Mouse (Mus musculus): Measurements from ENCODE around the gene Sh3rf3.
"Not testable (repeated sequence)": the region's sequence is repeated elsewhere in the genome, so short reads cannot be mapped to it uniquely, and the experiment has no call there.

Gene Sh3rf3

DNA sequence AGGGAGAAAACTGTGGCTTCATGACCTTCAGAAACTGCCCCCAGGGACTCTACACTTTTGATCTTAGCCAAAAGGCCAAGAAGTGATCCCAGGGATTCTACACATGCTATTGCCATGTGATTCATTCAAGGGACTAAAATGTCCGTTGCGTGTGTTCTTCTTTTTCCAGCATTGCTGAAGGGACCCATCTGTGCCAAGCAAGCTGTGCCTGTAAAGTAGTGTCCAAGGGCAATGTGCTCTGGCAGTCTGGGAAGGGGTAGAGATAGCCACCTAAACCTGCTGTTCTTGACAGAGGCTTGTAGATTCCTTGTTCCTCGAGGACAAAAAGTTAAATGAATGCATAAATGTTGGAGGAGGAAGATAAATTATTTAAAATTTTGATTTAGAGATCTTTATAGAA lies 178.5 kb downstream of the Sh3rf3 start:
- no peak for DNase-seq

DNA sequence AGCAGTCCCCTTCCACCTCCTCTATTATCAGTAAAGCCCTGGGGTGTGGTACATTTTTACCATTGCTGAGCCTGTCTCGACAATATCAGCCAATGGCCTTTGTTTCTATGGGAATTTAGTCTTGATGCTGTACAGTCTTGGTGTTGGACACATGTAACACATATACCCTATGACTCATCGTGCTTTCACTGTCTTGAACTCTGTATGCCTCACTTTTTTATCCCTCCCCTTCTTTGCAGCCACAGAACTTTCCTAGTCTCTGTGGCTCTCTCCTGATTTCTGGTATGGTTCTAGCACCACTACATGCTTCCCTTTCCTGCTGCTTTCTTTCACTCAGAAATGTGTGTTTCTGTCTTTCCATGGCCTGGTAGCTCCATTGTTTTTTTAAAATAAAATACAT lies 181.6 kb downstream of the Sh3rf3 start:
- DNase-seq, result no peak

DNA sequence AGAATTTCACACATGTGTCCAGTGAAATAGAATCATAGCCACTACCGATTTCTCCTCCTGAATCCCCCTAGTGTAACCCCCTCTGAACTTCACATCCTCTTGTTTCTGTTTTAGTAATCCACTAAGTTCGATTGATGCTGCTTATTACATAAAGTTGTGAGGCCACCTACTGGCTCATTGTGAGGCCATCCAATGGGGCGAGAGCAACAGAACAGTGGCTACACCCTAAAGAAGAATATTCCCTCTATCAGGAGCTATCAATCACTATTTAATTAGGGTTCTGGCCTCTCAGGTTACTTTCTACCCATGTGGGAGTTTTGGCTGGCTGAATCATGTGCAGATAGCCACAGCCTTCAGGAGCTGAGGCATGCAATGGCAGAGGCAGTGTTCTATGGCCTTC lies 182.0 kb downstream of the Sh3rf3 start:
- no peak for DNase-seq

DNA sequence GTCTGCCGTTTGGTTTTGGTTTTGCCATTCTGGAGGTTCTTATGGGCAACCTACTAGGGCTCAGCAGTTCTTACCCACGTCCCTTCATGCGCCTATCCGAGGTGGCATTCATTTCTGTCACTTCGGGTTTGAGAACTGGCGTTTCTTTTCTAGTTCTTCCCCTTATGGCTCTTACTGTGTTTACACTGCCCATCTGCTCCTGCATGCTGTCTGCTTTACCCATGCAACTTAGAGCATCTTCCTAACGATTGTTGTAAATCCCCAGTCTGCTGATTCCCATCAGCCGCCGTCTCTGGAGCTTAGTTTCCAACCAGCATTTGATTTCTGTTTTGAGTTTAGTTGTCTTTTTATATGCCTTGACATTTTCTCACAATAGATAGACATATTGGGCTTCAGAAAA lies 189.2 kb downstream of the Sh3rf3 start:
- no peak for DNase-seq

DNA sequence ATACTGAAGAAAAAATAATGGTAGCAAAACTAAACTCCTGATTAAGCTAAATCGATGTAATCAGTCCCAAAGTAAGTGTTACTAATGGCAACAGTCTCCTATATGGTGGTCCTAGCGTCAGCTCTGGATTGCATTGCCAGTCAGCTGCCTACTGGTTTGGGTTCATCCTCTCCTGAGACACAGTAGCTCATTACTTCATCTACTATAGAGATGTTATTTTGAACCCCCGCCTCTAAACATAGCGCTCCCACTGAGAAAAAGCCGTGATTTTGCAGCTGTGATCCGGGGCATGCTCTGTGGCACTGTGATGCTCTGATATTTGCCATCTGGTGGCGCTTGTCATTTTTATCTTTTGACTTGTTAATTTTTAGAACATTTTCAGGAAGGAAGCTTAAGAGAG lies 198.3 kb downstream of the Sh3rf3 start:
- no peak for DNase-seq

DNA sequence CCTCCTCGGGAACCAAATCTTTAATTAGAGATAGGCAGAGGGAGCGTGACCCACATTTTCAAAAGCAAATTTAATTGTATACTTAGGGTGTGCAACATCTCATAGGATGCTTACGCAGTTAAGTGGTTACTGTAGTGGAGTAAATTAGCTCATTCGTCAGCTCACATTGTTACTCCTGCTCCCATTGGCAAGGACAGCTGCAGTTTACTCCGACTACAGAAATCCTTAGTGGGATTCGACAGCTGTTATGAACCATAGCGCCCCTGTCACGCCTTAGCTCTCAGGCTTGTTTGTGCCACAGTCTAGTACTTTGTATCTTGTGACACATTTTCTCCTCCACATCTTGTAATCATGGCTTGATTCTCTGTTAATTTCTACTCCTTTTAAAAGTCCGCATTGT lies 200.5 kb downstream of the Sh3rf3 start:
- no peak for DNase-seq

DNA sequence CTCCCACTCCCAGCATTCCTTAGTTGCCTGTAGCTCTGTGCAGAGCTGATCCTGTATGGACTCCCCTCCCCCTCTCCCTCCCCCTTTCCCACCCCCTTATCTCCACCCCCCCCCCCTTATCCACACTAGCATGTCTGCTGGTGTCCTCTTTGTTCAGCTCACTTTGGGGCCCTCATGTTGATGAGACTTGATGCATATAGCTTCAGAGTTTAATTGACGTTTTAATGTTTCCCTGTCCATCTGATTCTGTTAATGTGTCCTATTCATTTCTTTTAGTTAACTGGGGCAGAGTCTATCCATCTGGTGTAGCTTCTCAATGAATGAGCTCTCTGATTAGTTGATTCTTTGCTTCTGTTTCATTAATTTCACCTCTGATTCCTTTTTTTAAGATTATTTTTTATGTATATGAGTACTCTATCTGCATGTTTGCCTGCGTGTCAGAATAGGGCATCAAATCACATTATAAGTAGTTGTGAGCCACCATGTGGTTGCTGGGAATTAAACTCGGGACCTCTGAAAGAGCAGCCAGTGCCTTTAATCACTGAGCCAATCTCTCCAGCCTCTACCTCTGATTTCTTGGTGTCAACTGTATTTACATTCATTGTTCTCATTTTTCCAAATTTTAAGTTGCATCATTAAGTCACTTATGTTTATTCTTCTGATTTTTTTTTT lies 206.3 kb downstream of the Sh3rf3 start:
- DNase-seq, result no peak

DNA sequence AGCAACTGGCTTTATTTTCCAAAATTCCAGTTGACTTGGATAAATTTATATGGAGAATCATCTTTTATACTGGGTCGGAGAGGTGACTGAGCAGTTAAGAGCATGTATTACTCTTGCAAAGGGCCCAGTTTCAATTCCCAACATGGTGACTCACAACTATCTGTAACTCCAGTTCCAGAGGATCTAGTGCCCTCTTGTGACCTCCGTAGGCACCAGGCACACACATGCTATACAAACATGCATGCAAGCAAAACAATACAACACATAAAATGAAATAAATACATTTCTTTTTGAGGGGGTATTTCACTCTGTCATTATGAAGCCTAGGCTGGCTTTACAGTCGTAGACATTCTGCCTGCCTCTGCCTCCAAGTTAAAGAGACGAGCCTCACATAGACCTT lies 237.3 kb downstream of the Sh3rf3 start:
- DNase-seq, result no peak

DNA sequence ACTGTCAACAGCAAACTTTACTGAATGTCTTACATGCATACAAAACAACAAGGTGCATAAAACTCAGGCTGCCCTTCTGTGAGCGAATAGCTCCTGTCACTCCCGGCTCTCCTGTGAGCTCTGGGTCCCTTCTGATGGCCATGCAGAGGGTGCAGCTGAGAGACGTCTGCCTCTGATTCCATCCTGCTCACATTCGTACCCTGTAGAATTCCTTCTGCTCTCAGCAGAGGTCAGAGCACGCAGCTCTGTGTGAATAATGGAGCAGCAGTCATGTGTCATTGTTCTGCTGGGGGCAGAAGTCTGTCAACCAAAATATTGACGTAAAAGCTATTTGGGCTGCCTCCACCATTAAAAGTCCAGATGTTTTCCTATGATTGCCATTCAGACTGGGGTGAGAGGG lies 243.1 kb downstream of the Sh3rf3 start:
- no peak for DNase-seq

DNA sequence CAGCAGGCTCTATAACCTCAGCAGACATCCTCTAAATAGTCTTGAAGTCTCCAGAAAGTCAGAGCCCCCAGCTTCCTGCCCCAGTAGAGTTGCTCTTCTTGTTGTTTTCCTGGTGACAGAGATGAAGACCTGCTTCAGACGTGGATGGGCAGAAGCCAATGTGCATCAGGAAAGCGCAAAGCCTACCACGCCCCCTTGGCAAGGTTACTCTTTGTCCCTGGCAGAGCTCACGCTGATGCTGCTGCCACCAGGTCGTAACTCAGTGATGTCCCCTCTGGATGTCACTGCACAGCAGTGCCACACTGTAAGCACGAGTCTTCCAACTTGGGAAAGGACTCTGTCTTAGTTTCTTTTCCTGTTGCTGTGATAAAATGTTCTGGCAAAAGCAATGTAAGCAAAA lies 253.6 kb downstream of the Sh3rf3 start:
- no peak for DNase-seq

DNA sequence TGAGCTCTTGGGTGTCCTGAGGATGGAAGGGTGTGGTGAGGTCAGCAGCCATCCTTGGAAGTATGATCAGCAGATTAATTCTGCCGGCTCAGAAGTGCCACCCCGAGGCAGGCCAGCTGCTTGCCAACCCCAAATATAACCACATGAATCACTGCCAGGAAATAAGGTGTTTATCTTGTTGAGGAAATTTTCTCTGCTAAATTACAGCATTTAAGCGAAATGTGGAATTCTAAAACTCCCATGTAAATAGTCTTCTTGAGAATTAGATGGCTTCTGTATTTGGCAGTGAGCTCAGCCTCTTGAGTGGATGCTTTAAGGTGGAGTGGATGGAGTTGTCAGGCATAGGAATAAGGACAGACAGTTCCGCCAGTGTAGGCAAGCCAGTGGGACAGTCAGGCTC lies 259.7 kb downstream of the Sh3rf3 start:
- peak; percentile 42 for DNase-seq

DNA sequence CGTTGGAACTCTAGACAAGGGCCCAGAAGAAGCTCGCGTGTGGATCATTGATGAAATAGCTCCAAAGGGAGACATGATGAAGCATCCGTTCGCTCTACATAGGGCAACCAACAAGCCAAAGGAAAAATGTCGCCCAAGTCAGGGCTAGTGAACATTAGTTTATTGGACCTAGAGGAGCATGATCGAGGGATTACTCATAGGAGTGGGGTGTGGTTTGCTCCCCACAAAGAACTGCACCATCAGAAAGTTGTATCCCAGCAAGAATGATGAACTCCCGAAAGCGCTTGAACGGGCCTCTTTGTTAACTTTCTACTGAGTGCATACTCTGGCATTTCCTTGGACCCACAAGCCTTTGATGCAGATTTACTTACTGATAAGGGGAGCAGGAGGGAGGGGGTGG lies 263.5 kb downstream of the Sh3rf3 start:
- no peak for DNase-seq

DNA sequence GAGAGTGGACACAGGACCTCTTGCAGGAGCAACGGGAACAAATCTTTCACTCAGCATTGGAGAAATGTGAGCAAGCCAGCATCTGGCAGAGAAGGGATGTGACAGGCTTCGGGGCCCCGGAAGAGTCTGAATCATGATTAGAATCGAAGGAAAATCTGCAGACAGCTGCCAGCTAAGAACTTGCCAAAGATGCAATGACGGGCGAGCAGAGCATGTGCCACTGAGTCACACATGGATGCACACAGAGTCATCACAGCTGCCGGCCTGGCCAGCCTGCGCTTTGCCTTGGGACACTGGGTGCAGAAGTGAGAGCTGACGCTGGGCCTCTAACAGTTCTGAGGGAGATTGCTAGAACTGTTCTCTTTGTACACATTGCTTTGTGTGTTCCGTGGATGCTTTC lies 264.8 kb downstream of the Sh3rf3 start:
- DNase-seq, result peak; percentile 71

DNA sequence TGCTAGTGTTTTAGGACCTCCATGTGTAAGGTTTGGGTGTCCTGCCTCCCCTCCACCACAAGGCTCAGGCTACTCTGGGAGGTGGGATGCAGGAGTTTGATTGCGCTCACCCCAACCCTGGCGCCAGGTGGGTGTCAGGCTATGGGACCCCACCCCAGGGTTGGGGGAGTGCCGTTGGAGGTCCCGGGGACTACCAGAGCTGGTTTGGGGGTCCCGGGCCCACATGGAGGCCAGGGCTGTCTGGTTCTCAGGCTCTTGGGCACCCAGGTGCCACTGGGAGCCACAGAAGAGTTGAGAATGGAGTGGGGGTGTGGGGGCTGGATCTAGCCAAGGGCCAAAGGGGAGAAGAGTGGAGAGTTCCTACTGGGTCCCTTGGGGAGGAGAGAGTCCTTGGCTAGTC lies 272.4 kb downstream of the Sh3rf3 start:
- DNase-seq, result no peak

DNA sequence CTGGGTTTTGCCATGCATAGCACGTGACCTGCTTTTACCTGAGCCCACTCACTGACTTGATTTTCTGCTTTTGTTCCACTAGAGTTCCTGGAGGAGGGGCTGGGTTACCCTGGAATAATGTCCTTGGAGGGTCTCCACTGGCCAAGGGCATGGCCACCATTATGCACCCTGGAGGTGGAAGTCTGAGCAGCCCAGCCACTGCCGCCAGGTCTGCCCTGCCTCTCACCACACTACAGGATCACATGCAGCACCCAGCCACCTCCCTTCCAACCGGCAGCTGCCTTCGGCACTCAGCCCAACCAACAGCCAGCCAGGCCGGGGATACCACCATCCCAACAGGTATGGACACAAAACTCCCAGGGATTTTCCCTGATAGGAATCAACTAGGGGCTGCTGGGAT lies 273.4 kb downstream of the Sh3rf3 start:
- DNase-seq, result no peak

DNA sequence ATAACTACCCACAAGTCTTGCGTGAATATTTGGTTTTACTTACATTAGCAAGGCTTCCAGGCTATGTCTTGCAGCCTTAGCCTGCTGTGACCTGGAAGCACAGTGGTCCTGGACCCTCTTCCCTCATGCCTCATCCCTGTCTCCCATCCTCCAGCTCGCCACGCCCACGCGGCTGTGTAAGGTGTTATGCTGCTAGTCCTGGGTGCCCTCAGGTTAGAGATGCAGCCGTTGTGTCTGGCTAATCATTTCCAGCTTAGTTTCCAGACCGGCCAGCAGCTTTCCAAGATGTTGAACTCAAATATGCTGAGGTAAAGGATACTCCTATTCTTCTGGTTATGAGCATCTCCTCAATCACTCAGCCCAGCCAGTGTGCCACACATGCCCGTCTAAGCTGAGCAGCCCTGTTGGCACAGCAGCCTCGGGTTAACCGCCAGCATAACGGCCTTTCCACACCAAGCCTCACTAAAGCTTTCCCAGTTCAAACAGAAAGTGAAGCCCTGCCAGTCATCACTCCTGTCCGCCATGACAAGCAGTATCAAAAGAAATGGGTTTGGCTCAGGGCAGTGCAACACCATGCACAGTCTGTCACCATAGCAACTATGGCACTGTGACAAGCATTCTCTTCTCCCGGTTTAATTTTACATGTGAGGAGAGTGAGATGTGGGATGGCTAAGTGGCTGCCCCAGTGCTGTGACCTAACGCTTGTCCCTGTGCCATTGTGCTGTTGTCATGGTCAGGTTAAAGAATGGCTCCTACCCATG lies 276.9 kb downstream of the Sh3rf3 start:
- DNase-seq, result peak; percentile 60

DNA sequence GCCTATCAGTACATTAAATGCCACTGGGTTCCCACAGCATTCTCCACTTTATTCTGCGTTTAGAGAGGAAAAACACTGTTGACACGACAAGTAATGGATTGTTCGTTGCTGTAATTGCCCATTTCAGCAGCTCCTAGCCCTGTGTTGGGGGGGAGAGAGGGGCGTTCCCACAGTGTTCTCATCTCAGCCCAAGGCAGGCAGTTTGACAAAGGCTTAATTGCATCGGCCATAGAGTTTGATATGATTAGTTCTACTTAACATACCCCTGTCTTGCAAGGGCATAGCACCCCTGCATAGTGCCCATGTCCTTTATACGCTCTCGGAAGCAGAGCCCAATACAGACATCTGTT lies 277.4 kb downstream of the Sh3rf3 start:
- no peak for DNase-seq

DNA sequence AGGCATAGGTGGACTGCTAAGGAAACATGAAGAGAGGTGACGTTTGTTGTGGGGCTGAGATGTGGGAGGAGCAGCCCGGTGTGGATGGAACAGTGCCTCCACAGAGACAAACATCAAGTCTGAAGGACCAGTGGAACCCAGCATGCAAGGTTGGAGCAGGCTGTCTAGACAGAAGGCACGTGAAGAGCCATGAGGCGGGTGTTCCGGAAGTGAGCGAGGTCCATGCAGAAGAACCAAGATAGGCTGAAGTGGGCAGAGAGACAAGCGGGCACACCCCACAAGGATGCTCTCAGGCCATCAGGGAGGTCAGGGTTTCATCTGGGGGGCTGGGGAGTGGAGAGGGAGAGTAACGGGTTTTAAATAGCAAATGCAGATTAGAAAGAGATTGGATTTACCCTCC lies 278.4 kb downstream of the Sh3rf3 start:
- no peak for DNase-seq

DNA sequence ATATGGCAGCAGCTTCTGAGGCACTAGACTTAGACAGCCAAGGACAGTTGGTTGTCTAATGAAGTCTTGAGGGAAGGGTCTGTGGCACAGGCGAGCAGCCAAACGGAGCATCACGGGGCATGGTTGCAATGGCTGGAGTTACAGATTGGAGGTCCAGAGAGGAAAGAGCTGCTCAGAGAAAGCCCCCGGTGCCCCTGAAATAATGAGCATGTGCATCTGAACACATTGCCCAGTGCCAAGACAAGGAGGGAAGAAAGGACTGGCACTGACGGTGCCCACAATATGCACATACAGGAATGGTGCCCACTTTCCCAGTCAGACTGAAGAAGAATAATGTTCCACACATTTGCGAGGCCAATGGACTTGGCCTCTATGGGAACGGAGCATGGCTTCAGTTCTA lies 278.8 kb downstream of the Sh3rf3 start:
- DNase-seq, result no peak

DNA sequence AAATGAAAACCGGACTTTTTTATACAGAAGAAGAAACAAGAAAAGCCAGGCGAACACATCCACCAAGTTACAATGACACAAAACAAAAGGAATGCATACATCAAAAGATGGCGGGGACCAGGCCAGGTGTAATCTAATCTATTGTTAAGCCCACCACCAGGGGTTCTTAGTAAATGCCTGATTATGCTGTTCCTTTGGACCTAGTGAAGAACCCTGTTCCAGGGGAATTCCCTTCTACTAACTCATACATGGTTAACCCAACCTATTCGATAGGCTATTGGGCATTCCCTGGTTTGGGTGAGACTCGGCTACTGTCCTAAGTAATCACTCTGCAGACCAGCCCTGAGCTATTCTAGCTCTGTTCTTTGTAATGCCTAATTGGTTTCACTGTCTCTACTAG lies 289.9 kb downstream of the Sh3rf3 start:
- not testable (repeated sequence) for DNase-seq

DNA sequence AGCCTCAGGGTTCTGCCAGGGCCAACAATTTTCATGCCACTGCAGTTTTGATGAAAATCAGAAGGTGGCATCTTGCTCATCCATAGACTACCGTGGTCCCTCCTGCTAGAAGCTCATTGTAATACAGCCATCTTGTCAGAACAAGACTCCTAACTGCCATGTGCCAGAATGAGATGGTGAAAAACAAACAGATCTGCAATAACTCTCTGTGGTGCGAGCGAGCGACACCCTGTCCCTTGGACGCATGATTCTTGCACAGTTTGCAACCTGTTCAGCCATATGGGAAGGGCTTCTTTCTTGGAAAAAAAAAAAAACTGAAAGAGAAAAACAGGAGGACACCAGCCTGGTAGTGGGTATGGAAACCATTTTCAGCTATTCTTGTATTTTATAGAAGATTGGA lies 291.5 kb downstream of the Sh3rf3 start:
- no peak for DNase-seq

DNA sequence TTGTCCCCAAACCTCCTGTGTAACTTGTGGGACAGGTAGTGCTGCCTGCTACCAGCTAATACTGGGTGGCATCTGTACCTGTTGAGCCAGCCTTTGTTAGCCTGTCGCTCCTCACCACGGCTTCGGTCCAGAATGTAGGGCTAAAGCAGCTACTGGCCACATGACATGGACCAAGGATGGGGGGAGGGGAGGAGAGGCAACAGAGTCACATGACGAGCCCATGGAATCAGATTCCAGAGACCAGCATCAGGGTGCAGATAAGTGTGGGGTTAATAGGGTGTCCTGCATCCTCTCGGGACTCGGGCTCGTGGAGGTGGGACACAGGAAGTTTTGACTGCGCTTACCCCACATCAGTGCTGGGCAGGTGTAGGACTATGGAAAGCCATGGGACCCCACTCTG lies 292.7 kb downstream of the Sh3rf3 start:
- no peak for DNase-seq

DNA sequence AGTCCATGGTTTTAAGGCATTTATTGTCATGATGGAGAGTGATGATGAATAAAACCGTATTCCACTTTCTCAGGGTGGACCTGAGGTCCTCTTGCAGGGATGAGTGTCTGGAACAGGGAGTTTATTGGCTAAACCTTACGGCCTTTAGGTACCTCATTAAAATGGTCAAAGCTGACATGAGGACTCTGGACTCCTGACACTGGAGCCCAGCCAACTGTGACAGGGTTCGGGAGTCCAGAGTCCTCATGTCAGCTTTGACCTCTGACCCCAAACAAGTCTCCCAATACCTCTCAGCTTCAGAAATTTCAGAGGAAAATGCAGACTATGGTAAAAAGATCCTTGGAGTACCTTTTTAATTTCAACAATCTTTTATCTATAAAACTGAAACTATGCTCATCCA lies 293.5 kb downstream of the Sh3rf3 start:
- no peak for DNase-seq

DNA sequence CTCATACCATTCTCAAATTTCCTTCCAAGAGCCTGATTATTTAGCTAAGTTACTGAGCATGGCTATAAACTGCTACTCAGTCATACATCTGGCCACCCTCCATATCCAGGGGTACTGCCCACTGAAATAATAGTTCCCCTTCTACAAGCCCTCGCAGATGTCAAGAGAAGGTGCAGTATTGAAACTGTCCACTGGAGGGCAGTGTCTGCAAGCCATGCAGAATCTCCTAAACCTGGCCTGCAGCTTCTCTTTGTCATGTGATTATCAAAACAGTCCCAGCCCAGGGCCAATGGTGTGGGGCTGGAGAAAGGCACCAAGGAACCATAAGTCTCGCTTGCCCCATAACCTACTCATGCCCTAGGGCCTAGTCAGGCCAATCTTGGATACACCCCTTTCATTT lies 295.9 kb downstream of the Sh3rf3 start:
- DNase-seq, result peak; percentile 72

DNA sequence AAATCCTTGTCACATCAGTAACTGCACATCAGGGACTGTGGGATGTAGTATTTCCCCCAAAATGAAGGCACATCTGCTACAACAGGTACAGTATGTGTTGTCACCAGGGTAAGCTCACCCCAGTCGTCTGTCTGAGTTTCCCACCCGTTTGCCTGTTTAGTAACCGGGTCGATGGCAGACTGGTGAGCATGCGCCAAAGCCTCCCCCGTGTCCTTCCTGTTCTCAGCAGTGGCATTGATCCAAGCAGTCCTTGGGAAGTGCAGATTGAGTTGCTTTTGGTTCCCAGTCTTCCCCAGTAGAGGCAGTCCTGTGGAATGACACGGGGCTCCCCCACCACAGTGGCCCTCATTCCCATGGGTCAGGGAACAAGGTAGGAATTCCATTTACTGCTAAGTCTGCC lies 297.2 kb downstream of the Sh3rf3 start:
- peak; percentile 30 for DNase-seq
